Mouse (Mus musculus): ENCODE results near the gene Rab40c. TPM values are rescaled to one million over a fixed set of nuclear protein-coding genes. Genes with fewer than 3 reads are reported as not detected.

Rab40c gene
- total and polyA plus RNA-seq, 2 experiments from 2014 or later, result 31.4 to 46.1 TPM

DNA sequence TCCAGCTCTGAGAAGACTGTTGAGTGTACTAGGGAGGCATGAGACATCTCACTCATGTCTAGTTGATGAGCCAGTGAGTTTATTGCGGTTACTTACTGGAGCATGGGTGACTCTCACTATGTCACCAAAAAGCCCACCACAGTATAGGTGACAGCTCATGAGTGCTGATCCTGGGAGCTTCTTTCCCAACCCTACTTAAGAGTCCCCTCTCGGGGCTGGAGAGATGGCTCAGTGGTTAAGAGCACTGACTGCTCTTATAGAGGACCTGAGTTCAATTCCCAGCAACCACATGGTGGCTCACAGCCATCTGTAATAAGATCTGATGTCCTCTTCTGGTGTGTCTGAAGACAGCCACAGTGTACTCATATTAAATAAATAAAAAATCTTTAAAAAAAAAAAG lies 49.6 kb downstream of the Rab40c start:
- Histone ChIP-seq H3K4me3 (ENCODE audit: low read depth, low read length) (no peak overlapping the region), H3K36me3 (ENCODE audit: insufficient read depth) (no peaks in the 10 kb centered on the region), H3K9ac (no peak overlapping the region), H3K27me3 (ENCODE audit: insufficient read depth, low read length) (no peaks in the 10 kb centered on the region), H3K27ac (ENCODE audit: low read depth, low read length) (no peak overlapping the region), H3K4me2 (ENCODE audit: low read depth) (no peak overlapping the region), H3K9me3 (ENCODE audit: low read length) (no peaks in the 10 kb centered on the region), H3K4me1 (ENCODE audit: insufficient read depth) (0 out of 2 replicates have a peak, but pooled peaks cover 4% of the 10 kb centered on the region)
- ATAC-seq (no peak), DNase-seq (no peak)
- TF ChIP-seq CTCF (IDR thresholded peaks at IDR 0.05; ENCODE audit: low read depth), result no peak
- 93% methylated on average over 2 of the region's 2 CpGs for whole genome bisulfite sequencing

- Histone ChIP-seq H3K4me1 (ENCODE audit: insufficient read depth) (0 out of 2 replicates have a peak, but pooled peaks cover 4% of the 10 kb centered on the region), H3K27me3 (ENCODE audit: insufficient read depth, low read length) (no peaks in the 10 kb centered on the region), H3K9ac (no peak overlapping the region), H3K4me3 (ENCODE audit: low read depth, low read length) (no peak overlapping the region), H3K4me2 (ENCODE audit: low read depth) (no peak overlapping the region), H3K36me3 (ENCODE audit: insufficient read depth) (no peaks in the 10 kb centered on the region), H3K9me3 (ENCODE audit: low read length) (no peaks in the 10 kb centered on the region), H3K27ac (ENCODE audit: low read depth, low read length) (no peak overlapping the region)
- 81% methylated on average over 8 of the region's 8 CpGs for WGBS
- ATAC-seq, result no peak
- no peak for TF ChIP-seq CTCF (IDR thresholded peaks at IDR 0.05; ENCODE audit: low read depth)
- no peak for DNase-seq
These were observed 50.0 kb downstream of the Rab40c start for GRCm38 (mm10) chr17:25869498-25869897.

- Histone ChIP-seq H3K9me3 (ENCODE audit: low read length) (no peaks in the 10 kb centered on the region), H3K4me3 (ENCODE audit: low read depth, low read length) (peak within 1 kb of the TSS; percentile 59), H3K4me1 (ENCODE audit: insufficient read depth) (0 out of 2 replicates have a peak, but pooled peaks cover 4% of the 10 kb centered on the region), H3K4me2 (ENCODE audit: low read depth) (peak within 1 kb of the TSS; percentile 92), H3K9ac (peak within 1 kb of the TSS; percentile 57), H3K36me3 (ENCODE audit: insufficient read depth) (no peaks in the 10 kb centered on the region; the same call in 1 of the 2 replicates), H3K27ac (ENCODE audit: low read depth, low read length) (peak within 1 kb of the TSS; percentile 17), H3K27me3 (ENCODE audit: insufficient read depth, low read length) (no peaks in the 10 kb centered on the region)
- peak; percentile 34; the same call in 1 of the 2 replicates for TF ChIP-seq CTCF (IDR thresholded peaks at IDR 0.05; ENCODE audit: low read depth)
- peak; percentile 94 for ATAC-seq
- WGBS, result under 1% methylated on average over 24 of the region's 24 CpGs
- peak; percentile 85 for DNase-seq
These were observed 50.8 kb downstream of the Rab40c start, which contains the start of gene Mcrip2 for GRCm38 (mm10) chr17:25868601-25869191. Gene Mcrip2 (minus strand): TSS chr17:25868764.

DNA sequence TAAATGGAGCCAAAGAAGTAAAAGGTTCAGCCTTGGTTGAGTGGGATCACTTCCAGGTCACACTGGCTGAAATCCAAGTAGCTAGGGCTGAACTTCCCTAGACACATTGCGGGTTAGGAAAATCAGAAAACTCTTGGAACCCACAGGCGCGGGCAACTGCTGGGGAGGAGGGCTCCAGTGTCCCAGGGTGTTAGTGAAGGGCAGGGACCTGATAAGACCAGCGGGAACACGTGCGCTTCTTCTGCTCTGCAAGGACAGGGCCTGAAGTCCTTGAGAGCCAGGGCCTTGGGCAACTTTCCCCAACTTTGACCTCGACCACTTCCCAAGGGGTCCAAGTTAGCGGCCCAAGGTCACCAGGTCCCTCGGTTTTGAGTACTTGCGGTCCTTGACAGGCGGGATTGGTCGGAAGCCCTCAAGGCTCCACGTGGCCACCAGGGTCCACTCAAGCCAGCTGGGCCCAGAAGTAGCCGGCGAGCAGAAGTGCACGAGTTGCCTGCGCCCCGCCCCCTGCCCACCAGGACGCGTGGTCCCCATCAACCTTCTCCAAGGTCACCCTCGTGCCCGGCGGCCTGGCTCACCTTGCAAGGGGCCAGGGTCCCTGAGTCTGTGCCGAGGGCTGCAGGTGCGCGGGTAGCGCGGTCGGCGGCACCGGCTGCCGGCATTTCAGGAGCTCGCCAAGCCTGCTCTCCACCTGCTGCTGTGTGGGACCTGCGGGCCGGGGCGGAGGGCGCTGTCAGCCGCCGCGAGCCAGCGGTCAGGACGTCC lies 51.5 kb downstream of the Rab40c start:
- no peak for TF ChIP-seq CTCF (IDR thresholded peaks at IDR 0.05; ENCODE audit: low read depth)
- no peak for DNase-seq
- WGBS, result under 1% methylated on average over 42 of the region's 42 CpGs
- Histone ChIP-seq H3K4me1 (ENCODE audit: insufficient read depth) (0 out of 2 replicates have a peak, but pooled peaks cover 4% of the 10 kb centered on the region), H3K9ac (peak overlapping the region; percentile 57), H3K4me3 (ENCODE audit: low read depth, low read length) (peak overlapping the region; percentile 59), H3K27ac (ENCODE audit: low read depth, low read length) (no peak overlapping the region; the same call in 1 of the 2 replicates), H3K4me2 (ENCODE audit: low read depth) (peak overlapping the region; percentile 92), H3K27me3 (ENCODE audit: insufficient read depth, low read length) (no peaks in the 10 kb centered on the region), H3K36me3 (ENCODE audit: insufficient read depth) (no peaks in the 10 kb centered on the region; the same call in 1 of the 2 replicates), H3K9me3 (ENCODE audit: low read length) (no peaks in the 10 kb centered on the region)
- peak; percentile 50 for ATAC-seq

- Histone ChIP-seq H3K36me3 (ENCODE audit: insufficient read depth) (no peaks in the 10 kb centered on the region; the same call in 1 of the 2 replicates), H3K4me2 (ENCODE audit: low read depth) (peak overlapping the region; percentile 92), H3K4me1 (ENCODE audit: insufficient read depth) (0 out of 2 replicates have a peak, but pooled peaks cover 4% of the 10 kb centered on the region), H3K4me3 (ENCODE audit: low read depth, low read length) (peak overlapping the region; percentile 59), H3K27me3 (ENCODE audit: insufficient read depth, low read length) (no peaks in the 10 kb centered on the region), H3K27ac (ENCODE audit: low read depth, low read length) (no peak overlapping the region), H3K9ac (peak overlapping the region; percentile 57; the same call in 1 of the 2 replicates), H3K9me3 (ENCODE audit: low read length) (no peaks in the 10 kb centered on the region)
- no peak for TF ChIP-seq CTCF (IDR thresholded peaks at IDR 0.05; ENCODE audit: low read depth)
- DNase-seq (no peak), ATAC-seq (no peak)
- 15% methylated on average over 7 of the region's 7 CpGs for WGBS
These were observed 52.1 kb downstream of the Rab40c start for GRCm38 (mm10) chr17:25867509-25867835.

DNA sequence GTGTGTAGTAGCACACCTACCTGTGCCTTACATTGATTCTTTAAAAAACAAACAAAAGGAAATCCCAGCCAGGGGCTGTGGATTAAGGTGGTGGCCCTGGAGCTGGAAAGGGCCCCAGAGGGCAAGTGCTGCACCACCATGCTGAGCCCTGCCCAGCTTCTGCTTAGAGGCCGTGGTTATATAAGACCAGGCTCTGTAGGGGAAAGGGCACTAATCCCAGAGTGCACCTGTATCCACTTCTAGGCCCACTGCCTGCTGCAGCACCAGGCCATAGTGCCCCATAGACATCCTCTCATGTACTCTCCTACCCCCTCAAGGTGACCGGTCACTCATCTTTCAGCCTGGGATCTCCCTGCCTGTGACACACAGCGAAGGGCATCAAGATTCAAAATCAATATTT lies 53.4 kb downstream of the Rab40c start:
- Histone ChIP-seq H3K4me1 (ENCODE audit: insufficient read depth) (peaks cover 9% of the 10 kb centered on the region), H3K4me2 (ENCODE audit: low read depth) (no peak overlapping the region), H3K9me3 (ENCODE audit: low read length) (no peaks in the 10 kb centered on the region), H3K27me3 (ENCODE audit: insufficient read depth, low read length) (no peaks in the 10 kb centered on the region), H3K27ac (ENCODE audit: low read depth, low read length) (no peak overlapping the region), H3K36me3 (ENCODE audit: insufficient read depth) (no peaks in the 10 kb centered on the region; the same call in 1 of the 2 replicates), H3K4me3 (ENCODE audit: low read depth, low read length) (no peak overlapping the region), H3K9ac (no peak overlapping the region)
- DNase-seq (no peak), ATAC-seq (no peak)
- no peak for TF ChIP-seq CTCF (IDR thresholded peaks at IDR 0.05; ENCODE audit: low read depth)
- 92% methylated on average over 3 of the region's 3 CpGs for WGBS

- TF ChIP-seq CTCF (IDR thresholded peaks at IDR 0.05; ENCODE audit: low read depth), result no peak
- Histone ChIP-seq H3K9me3 (ENCODE audit: low read length) (no peaks in the 10 kb centered on the region), H3K27ac (ENCODE audit: low read depth, low read length) (no peak overlapping the region), H3K4me3 (ENCODE audit: low read depth, low read length) (no peak overlapping the region), H3K36me3 (ENCODE audit: insufficient read depth) (no peaks in the 10 kb centered on the region; the same call in 1 of the 2 replicates), H3K27me3 (ENCODE audit: insufficient read depth, low read length) (no peaks in the 10 kb centered on the region), H3K4me1 (ENCODE audit: insufficient read depth) (peaks cover 16% of the 10 kb centered on the region), H3K4me2 (ENCODE audit: low read depth) (no peak overlapping the region), H3K9ac (no peak overlapping the region)
- no peak for DNase-seq
- ATAC-seq, result no peak
- 90% methylated on average over 11 of the region's 11 CpGs for WGBS
These were observed 54.2 kb downstream of the Rab40c start for GRCm38 (mm10) chr17:25865288-25865687.

Data from forebrain, postnatal 0 days (tissue).